Mouse (Mus musculus): ENCODE data around the gene Abcf2.
"Not testable (repeated sequence)": the region's sequence is repeated elsewhere in the genome, so short reads cannot be mapped to it uniquely, and the experiment has no call there.

The Abcf2 gene

GRCm38 (mm10) chr5:24586547-24587199 is 9.4 kb upstream of the Abcf2 start, which contains the start of gene Chpf2:
Gene Chpf2, plus strand, starts transcription at chr5:24586741.
- DNase-seq (ENCODE audit: inconsistent ontology term), result peak; percentile 82

- DNase-seq (ENCODE audit: inconsistent ontology term), result peak; percentile 28
Observed at GRCm38 (mm10) chr5:24586106-24586505, 8.8 kb upstream of the Abcf2 start.

GRCm38 (mm10) chr5:24578109-24578963 is 1.1 kb upstream of the Abcf2 start:
- DNase-seq (ENCODE audit: inconsistent ontology term), result no peak

- no peak for DNase-seq (ENCODE audit: inconsistent ontology term)
Observed at GRCm38 (mm10) chr5:24576801-24577182, 475 bp downstream of the Abcf2 start.

GRCm38 (mm10) chr5:24575948-24576347 is 1.3 kb downstream of the Abcf2 start:
- no peak for DNase-seq (ENCODE audit: inconsistent ontology term)

GRCm38 (mm10) chr5:24556709-24557108 is 20.6 kb downstream of the Abcf2 start, which contains the start of gene 4931409K22Rik:
Gene 4931409K22Rik, minus strand, starts transcription at chr5:24556809.
- no peak for DNase-seq (ENCODE audit: inconsistent ontology term)

GRCm38 (mm10) chr5:24555335-24555734 is 21.9 kb downstream of the Abcf2 start:
- not testable (repeated sequence) for DNase-seq (ENCODE audit: inconsistent ontology term)

GRCm38 (mm10) chr5:24553621-24554244 is 23.5 kb downstream of the Abcf2 start:
- DNase-seq (ENCODE audit: inconsistent ontology term), result no peak

- DNase-seq (ENCODE audit: inconsistent ontology term), result no peak
Observed at GRCm38 (mm10) chr5:24551317-24551688, 26.0 kb downstream of the Abcf2 start.

GRCm38 (mm10) chr5:24550598-24551316 is 26.5 kb downstream of the Abcf2 start:
- peak; percentile 76 for DNase-seq (ENCODE audit: inconsistent ontology term)

GRCm38 (mm10) chr5:24542643-24543042 is 34.6 kb downstream of the Abcf2 start:
- no peak for DNase-seq (ENCODE audit: inconsistent ontology term)

- DNase-seq (ENCODE audit: inconsistent ontology term), result no peak
Observed at GRCm38 (mm10) chr5:24541144-24541569, 36.1 kb downstream of the Abcf2 start.

GRCm38 (mm10) chr5:24540387-24541143 is 36.7 kb downstream of the Abcf2 start, which contains the start of gene Asb10:
Gene Asb10, minus strand, starts transcription at chr5:24540978.
- DNase-seq (ENCODE audit: inconsistent ontology term), result no peak

GRCm38 (mm10) chr5:24539571-24540296 is 37.5 kb downstream of the Abcf2 start:
- DNase-seq (ENCODE audit: inconsistent ontology term), result no peak

GRCm38 (mm10) chr5:24537618-24538017 is 39.6 kb downstream of the Abcf2 start:
- DNase-seq (ENCODE audit: inconsistent ontology term), result no peak

- DNase-seq (ENCODE audit: inconsistent ontology term), result no peak
Observed at GRCm38 (mm10) chr5:24536511-24536910, 40.8 kb downstream of the Abcf2 start.

- DNase-seq (ENCODE audit: inconsistent ontology term), result no peak
Observed at GRCm38 (mm10) chr5:24535731-24536130, 41.5 kb downstream of the Abcf2 start.

- no peak for DNase-seq (ENCODE audit: inconsistent ontology term)
Observed at GRCm38 (mm10) chr5:24534292-24534691, 43.0 kb downstream of the Abcf2 start.

- DNase-seq (ENCODE audit: inconsistent ontology term), result no peak
Observed at GRCm38 (mm10) chr5:24533391-24533790, 43.9 kb downstream of the Abcf2 start.

- DNase-seq (ENCODE audit: inconsistent ontology term), result peak; percentile 88
Observed at GRCm38 (mm10) chr5:24530042-24530689, 47.1 kb downstream of the Abcf2 start.
